Mouse (Mus musculus) activated CD4-positive, CD25-positive, alpha-beta regulatory T cell, adult 4 months (primary cell): ENCODE results near the gene Galp. TPM values are rescaled to one million over a fixed set of nuclear protein-coding genes. Genes with fewer than 3 reads are reported as not detected.
"Not testable (repeated sequence)": the region's sequence is repeated elsewhere in the genome, so short reads cannot be mapped to it uniquely, and the experiment has no call there.

Source experiments
- ATAC-seq: one replicate; pipeline ENCODE4 v1.8.0; 2017
- polyA plus RNA-seq, 2 experiments: library from polyadenylated mRNA; unstranded; fragments of 100-300 nt; shearing (Covaris generic); gene quantifications; one replicate each; pipeline ENCODE4 v1.2.1; 2017

Gene Galp
- polyA plus RNA-seq, 2 experiments from 2014 or later: not detected

DNA sequence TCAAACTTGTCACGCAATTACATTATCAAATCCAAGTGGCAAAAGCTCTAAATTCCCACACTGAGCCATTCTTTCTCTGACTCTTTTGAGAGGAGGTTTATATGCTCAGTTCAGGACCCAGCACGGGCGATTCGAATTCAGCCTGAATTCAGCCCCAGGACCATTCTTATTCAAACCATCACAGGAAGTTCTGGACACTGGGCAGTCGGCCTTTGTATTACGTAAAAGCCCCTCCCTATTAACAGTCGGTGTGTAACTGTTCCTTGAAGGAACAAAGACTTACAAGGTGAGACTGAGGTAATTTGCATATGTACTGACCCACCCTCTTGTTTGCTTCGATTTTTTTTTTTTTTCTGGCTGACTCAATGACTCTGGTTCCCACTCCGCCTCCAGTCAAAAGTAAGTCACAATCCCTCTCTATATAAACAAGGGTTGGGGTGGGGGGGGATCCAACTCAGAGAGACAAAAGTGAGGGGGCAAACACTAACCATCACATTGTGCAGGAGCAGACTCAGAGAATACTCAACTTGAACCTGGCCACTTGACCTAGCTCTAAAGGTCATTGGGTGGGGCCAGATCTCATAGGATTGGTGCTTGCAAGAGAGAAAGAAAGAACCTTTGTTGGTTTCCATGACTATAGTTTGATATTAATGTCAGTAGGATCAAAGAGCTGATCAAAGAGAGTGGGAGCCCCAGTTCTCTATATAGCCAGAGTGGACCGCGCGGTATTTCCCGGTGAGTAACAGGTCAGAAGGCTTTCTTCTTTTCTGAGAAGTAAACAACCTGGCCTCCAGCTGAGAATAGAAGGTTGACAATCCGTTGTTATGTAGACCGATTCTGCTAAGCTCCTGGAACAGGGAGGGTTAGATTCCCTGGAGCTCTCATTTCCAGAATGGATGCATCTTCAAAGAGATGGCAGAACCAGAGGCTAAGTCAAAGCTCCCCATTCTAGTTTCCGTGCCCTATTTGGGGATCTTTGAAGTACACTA, 61.6 kb downstream of the Galp start:
- no peak for ATAC-seq

- ATAC-seq: not testable (repeated sequence)
Measured at GRCm38 (mm10) chr7:6260004-6260403, 63.1 kb downstream of the Galp start.

DNA sequence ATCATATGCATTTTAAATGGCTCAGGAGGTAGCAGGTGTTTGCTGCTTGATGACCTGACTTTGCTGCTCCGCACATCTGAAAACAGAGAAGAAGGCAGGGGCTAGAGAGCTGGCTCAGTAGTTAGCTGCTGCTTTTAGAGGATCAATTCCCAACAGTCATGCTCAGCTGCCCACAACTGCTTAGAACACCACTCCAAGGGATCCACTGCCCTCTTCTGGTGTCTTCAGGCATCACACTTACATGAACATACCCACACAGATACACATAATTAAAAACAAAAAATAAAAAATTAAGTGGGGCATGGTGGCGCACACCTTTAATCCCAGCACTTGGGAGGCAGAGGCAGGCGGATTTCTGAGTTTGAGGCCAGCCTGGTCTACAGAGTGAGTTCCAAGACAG, 65.2 kb downstream of the Galp start:
- no peak for ATAC-seq

DNA sequence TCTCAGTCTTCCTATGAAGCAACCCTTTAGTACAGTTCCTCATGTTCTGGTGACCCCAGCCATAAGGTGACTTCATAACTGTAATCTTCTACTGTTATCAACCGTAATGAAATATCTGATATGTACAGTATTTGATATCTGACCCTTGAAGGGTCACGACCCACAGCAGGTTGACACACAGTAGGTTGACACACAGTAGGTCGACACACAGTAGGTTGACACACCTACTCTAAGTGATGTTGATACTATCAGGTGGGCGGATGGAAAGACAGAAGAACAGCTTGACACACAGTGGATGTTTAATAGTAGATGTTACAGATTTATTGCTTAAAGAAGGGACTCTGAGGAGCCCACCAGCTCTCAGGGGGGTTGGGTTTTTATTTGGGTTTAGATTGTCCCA, 66.1 kb downstream of the Galp start:
- no peak for ATAC-seq

- ATAC-seq: peak; percentile 61
Measured at GRCm38 (mm10) chr7:6265695-6266094, 68.8 kb downstream of the Galp start.

Other genes with a start within 250 kb of the Galp start
- gene Vmn1r65, start 186.1 kb upstream of the Galp start, polyA plus RNA-seq: not detected
- gene Nlrp4c, start 151.9 kb upstream of the Galp start, polyA plus RNA-seq: not detected
- gene Zfp787, start 41.1 kb upstream of the Galp start, polyA plus RNA-seq: 1 to 10 TPM; 4.9 to 9.3 TPM
- gene Zfp444, start 24.9 kb upstream of the Galp start, polyA plus RNA-seq: 1 to 10 TPM; 9.2 to 9.6 TPM
- not detected for gene Zscan5b, start 25.2 kb downstream of the Galp start, polyA plus RNA-seq
- gene Epp13, start 55.6 kb downstream of the Galp start, polyA plus RNA-seq: not detected
- gene Zfp667, start 89.5 kb downstream of the Galp start, polyA plus RNA-seq: 1 to 10 TPM; 4.1 to 4.6 TPM
- 1 to 10 TPM in 1 of 2 experiments, not detected in 1; 1.1 TPM for gene Zfp583, start 134.2 kb downstream of the Galp start, polyA plus RNA-seq
- gene Gm3854, start 146.7 kb downstream of the Galp start, polyA plus RNA-seq: under 1 TPM; 0.24 to 0.31 TPM
- 1 to 10 TPM; 1.8 to 2.4 TPM for gene Zfp78, start 166.2 kb downstream of the Galp start, polyA plus RNA-seq
- 1 to 10 TPM; 1.9 to 5.9 TPM for gene Zfp28, start 186.2 kb downstream of the Galp start, polyA plus RNA-seq
- gene Smim17, start 201.6 kb downstream of the Galp start, polyA plus RNA-seq: not detected
- gene Gm20715, start 213.2 kb downstream of the Galp start, polyA plus RNA-seq: not detected
- not detected for gene Olfr1344, start 241.6 kb downstream of the Galp start, polyA plus RNA-seq